Mouse (Mus musculus) leukemia stem cell, adult 10-12 weeks (primary cell): ENCODE results near the gene Olfr1230. TPM values are rescaled to one million over a fixed set of nuclear protein-coding genes. Genes with fewer than 3 reads are reported as not detected.

ENCODE experiments used
- polyA plus RNA-seq: library from polyadenylated mRNA; stranded (reverse); fragments of >175 nt; gene quantifications from 2 replicates; pipeline ENCODE4 v1.2.3, GENCODE M21; 2012; ENCODE audit warnings: low replicate concordance

Gene Olfr1230
- polyA plus RNA-seq: not detected in 2 replicates

DNA sequence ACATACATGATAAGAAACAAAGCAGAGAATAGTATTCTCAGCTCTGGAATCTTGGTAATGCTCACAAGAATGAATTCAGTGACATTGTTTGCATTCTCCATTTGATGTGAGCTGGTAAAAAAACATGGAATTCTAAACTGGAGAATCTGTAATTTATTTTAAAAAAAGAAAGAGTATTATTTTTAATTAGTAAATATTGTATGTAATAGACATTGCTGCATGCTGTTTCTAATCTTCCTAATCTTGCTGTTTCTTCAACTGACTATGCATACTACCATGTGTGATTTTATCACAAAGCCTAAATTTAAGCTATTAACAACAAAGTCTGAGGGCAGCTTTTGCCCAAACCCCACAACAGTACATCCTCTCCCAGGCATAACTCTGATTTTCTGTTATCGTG is at the start of gene Olfr1230:
Gene Olfr1230, minus strand, starts transcription at position 101 of the 400 bp plus-strand sequence.

DNA sequence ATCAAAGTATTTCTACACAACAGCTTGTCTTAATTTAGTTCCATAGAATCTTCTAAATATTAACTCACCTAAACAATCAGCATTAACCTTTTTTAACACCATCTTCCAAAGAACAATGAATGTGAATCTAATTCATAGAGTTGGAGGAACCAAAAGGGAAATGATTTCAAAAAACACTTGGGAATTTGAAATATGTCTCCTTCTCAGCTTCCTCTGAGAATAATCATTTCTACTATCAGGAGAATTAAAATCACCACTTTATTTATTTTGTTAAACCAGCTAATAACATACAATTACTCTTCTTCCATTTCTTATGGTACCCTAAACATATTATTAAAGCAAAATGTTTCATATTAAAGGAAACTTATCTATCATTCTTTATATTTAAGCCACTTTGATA is 45.2 kb upstream of the Olfr1230 start, which contains the start of gene Olfr1233:
Gene Olfr1233, minus strand, starts transcription at position 101 of the 400 bp plus-strand sequence.

DNA sequence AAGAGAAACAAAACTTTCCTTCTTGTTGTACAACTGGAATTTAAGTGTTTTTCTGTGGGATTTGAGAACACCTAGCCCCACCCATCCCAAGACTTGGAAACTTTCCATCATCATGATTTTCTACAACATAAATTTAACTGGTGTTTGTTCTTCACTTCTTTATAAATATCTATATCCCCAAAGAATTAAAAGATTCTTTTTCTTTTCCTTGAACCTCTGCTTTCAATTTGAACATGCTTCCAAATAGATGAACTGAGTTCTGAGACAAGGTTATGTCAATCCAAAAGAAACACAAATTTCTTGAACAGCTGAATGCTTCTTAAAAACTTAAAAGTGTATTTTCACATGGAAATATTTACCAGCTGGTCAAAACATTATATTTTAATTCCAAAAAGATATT is 32.5 kb upstream of the Olfr1230 start, which contains the start of gene Olfr1232:
Gene Olfr1232, minus strand, starts transcription at position 101 of the 400 bp plus-strand sequence.

DNA sequence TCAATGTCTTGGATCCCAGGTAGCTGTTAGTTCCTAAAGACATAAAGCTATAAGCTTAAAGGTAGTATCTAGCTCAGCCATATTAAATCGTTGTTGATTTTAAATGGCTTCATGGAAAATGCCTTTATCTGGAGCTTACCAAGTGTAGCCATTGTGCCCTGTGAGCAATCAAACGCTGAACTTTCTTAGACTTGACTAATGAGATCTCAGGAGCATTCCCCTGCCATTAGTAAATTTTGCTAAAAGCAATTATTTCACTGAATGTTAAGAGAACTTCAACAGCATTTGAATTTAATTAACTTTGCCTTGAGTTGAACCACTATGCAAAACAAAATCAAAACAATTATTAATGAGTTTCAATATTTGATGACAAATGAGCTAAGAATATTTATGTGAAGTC is 9.9 kb upstream of the Olfr1230 start, which contains the start of gene Olfr1231:
Gene Olfr1231, minus strand, starts transcription at position 101 of the 400 bp plus-strand sequence.

DNA sequence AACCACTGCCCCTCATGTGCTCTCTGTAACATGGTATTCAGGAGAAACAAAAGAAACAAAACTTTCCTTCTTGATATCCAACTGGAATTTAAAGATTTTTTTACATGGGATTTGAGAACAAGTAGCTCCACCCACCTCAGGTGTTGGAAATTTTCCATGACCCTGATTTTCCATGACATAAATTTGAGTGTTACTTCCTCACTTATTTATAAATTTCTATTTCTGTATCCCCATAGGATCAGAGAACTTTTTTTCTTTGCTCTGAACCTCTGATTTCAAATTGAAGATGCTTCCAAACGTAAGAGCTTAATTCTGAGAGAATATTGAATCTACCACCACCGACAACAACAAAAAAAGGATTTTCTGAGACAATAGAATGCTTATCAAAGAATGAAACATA is 9.2 kb downstream of the Olfr1230 start, which contains the start of gene Olfr1229:
Gene Olfr1229, minus strand, starts transcription at position 101 of the 400 bp plus-strand sequence.

DNA sequence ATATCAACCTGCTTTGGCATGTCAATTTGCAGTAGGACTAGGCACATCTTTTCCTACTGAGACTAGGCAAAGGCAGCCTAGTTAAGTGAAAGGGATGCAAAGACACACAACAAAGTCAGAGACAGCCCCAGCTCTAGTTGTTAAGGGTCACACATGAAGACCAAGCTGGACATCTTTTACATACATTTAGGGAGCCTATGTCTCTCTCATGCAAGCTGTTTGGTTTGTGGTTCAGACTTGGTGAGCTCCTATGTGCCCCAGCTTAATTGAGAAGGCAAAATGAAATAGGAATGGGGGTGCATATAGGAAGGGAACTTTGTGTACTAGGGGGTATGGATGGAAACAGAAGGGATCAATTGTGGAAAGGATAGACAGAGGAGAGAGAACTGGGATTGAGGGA is 43.1 kb downstream of the Olfr1230 start, which contains the start of gene Olfr1228:
Gene Olfr1228, minus strand, starts transcription at position 101 of the 400 bp plus-strand sequence.

Other genes starting within 250 kb of the Olfr1230 start
- gene Olfr1218, start 236.1 kb downstream of the Olfr1230 start, polyA plus RNA-seq: not detected in 2 replicates
- gene Olfr1219, start 213.8 kb downstream of the Olfr1230 start, polyA plus RNA-seq: not detected in 2 replicates
- not detected in 2 replicates for gene Olfr1220, start 190.4 kb downstream of the Olfr1230 start, polyA plus RNA-seq
- gene Olfr1221, start 180.0 kb downstream of the Olfr1230 start, polyA plus RNA-seq: not detected in 2 replicates
- gene Olfr1222, start 164.2 kb downstream of the Olfr1230 start, polyA plus RNA-seq: not detected in 2 replicates
- not detected in 2 replicates for gene Olfr1223, start 145.7 kb downstream of the Olfr1230 start, polyA plus RNA-seq
- 0.26 TPM in 1 of 2 replicates, not detected in the other for gene Olfr1224-ps1, start 133.2 kb downstream of the Olfr1230 start, polyA plus RNA-seq
- gene Olfr1225, start 122.6 kb downstream of the Olfr1230 start, polyA plus RNA-seq: not detected in 2 replicates
- gene Olfr1226, start 97.2 kb downstream of the Olfr1230 start, polyA plus RNA-seq: not detected in 2 replicates
- gene Olfr1228, start 43.2 kb downstream of the Olfr1230 start, polyA plus RNA-seq: not detected in 2 replicates
- not detected in 2 replicates for gene Olfr1229, start 9.3 kb downstream of the Olfr1230 start, polyA plus RNA-seq
- gene Olfr1231, start 9.8 kb upstream of the Olfr1230 start, polyA plus RNA-seq: 0.39 TPM in 1 of 2 replicates, not detected in the other
- gene Olfr1232, start 32.4 kb upstream of the Olfr1230 start, polyA plus RNA-seq: not detected in 2 replicates
- gene Olfr1233, start 45.1 kb upstream of the Olfr1230 start, polyA plus RNA-seq: not detected in 2 replicates
- gene Olfr1234, start 67.6 kb upstream of the Olfr1230 start, polyA plus RNA-seq: not detected in 2 replicates
- not detected in 2 replicates for gene Olfr1238, start 112.4 kb upstream of the Olfr1230 start, polyA plus RNA-seq
- not detected in 2 replicates for gene Olfr1239, start 123.1 kb upstream of the Olfr1230 start, polyA plus RNA-seq
- not detected in 2 replicates for gene Olfr1240, start 145.7 kb upstream of the Olfr1230 start, polyA plus RNA-seq
- gene Olfr1241, start 189.9 kb upstream of the Olfr1230 start, polyA plus RNA-seq: not detected in 2 replicates
- gene Olfr1242, start 201.1 kb upstream of the Olfr1230 start, polyA plus RNA-seq: not detected in 2 replicates
- gene Olfr1243, start 234.2 kb upstream of the Olfr1230 start, polyA plus RNA-seq: not detected in 2 replicates